Mouse (Mus musculus): ENCODE results near the gene Gm37240. TPM values are rescaled to one million over a fixed set of nuclear protein-coding genes. Genes with fewer than 3 reads are reported as not detected.

Gm37240 gene
- polyA plus RNA-seq, 1 experiment from 2014 or later = 0.52 TPM

DNA sequence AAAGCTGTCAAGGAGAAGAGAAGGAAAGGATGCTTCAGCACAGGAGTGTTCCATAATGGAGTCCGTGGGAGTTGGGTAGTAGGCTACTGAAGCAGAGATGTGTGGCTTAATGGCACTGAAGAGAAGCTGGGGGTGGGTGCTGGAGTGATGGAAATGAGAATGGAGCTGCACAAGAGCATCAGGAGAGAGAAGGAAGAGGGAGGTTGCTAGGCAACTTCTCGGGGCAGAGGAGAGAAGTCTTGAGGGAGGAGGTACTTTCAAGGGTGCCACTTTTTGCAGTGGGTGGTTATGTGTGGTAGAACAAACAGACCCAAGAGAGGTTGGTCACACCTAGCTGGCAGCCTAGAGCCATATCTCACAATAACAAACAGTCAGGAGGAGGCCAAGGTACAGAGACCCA is 496.2 kb downstream of the Gm37240 start:
- H3K4me1 ChIP-seq = no peaks in the 10 kb centered on the region
- peaks cover 13% of the 10 kb centered on the region for H3K9me3 ChIP-seq (replicated peaks)
- WGBS (ENCODE audit: insufficient replicate concordance) = 56% methylated on average over 2 of the region's 2 CpGs
- H3K27me3 ChIP-seq (replicated peaks) = no peaks in the 10 kb centered on the region
- H3K27ac ChIP-seq = no peak overlapping the region
- no peak overlapping the region for H3K9ac ChIP-seq
- H3K36me3 ChIP-seq = no peaks in the 10 kb centered on the region
- ATAC-seq = no peak
- H3K4me3 ChIP-seq = no peak overlapping the region
- no peak overlapping the region for H3K4me2 ChIP-seq

GRCm38 (mm10) chr3:85385371-85385770 is 501.9 kb downstream of the Gm37240 start:
- no peaks in the 10 kb centered on the region for H3K36me3 ChIP-seq
- no peak overlapping the region for H3K4me2 ChIP-seq
- no peak for ATAC-seq
- H3K4me3 ChIP-seq = no peak overlapping the region
- no peaks in the 10 kb centered on the region for H3K4me1 ChIP-seq
- no peak overlapping the region for H3K27ac ChIP-seq
- no peak overlapping the region for H3K9ac ChIP-seq
- H3K9me3 ChIP-seq (replicated peaks) = no peaks in the 10 kb centered on the region
- no peaks in the 10 kb centered on the region for H3K27me3 ChIP-seq (replicated peaks)

GRCm38 (mm10) chr3:85383330-85383729 is 504.0 kb downstream of the Gm37240 start:
- Histone ChIP-seq H3K4me1 (no peaks in the 10 kb centered on the region), H3K27ac (no peak overlapping the region), H3K9me3 (replicated peaks) (no peaks in the 10 kb centered on the region), H3K27me3 (replicated peaks) (no peaks in the 10 kb centered on the region), H3K4me2 (no peak overlapping the region), H3K9ac (no peak overlapping the region), H3K36me3 (no peaks in the 10 kb centered on the region), H3K4me3 (no peak overlapping the region)
- no peak for ATAC-seq
- 70% methylated on average over 3 of the region's 3 CpGs for WGBS (ENCODE audit: insufficient replicate concordance)

- H3K4me3 ChIP-seq = no peak overlapping the region
- no peak overlapping the region for H3K9ac ChIP-seq
- H3K36me3 ChIP-seq = no peaks in the 10 kb centered on the region
- 60% methylated on average over 16 of the region's 16 CpGs for WGBS (ENCODE audit: insufficient replicate concordance)
- no peak for ATAC-seq
- H3K27ac ChIP-seq = no peak overlapping the region
- H3K4me1 ChIP-seq = no peaks in the 10 kb centered on the region
- H3K4me2 ChIP-seq = no peak overlapping the region
- no peaks in the 10 kb centered on the region for H3K27me3 ChIP-seq (replicated peaks)
- H3K9me3 ChIP-seq (replicated peaks) = no peaks in the 10 kb centered on the region
Observed at GRCm38 (mm10) chr3:85378703-85379395, 508.5 kb downstream of the Gm37240 start.

- Histone ChIP-seq H3K4me1 (no peaks in the 10 kb centered on the region), H3K36me3 (no peaks in the 10 kb centered on the region), H3K27me3 (replicated peaks) (no peaks in the 10 kb centered on the region), H3K9me3 (replicated peaks) (no peaks in the 10 kb centered on the region), H3K9ac (no peak overlapping the region), H3K4me2 (no peak overlapping the region), H3K4me3 (no peak overlapping the region), H3K27ac (no peak overlapping the region)
- no peak for ATAC-seq
- 49% methylated on average over 13 of the region's 13 CpGs for WGBS (ENCODE audit: insufficient replicate concordance)
Observed at GRCm38 (mm10) chr3:85377946-85378702, 509.2 kb downstream of the Gm37240 start.

GRCm38 (mm10) chr3:85377505-85377904 is 509.8 kb downstream of the Gm37240 start:
- Histone ChIP-seq H3K4me3 (no peak overlapping the region), H3K27ac (no peak overlapping the region), H3K9me3 (replicated peaks) (no peaks in the 10 kb centered on the region), H3K36me3 (no peaks in the 10 kb centered on the region), H3K9ac (no peak overlapping the region), H3K27me3 (replicated peaks) (no peaks in the 10 kb centered on the region), H3K4me2 (no peak overlapping the region), H3K4me1 (no peaks in the 10 kb centered on the region)
- WGBS (ENCODE audit: insufficient replicate concordance) = 78% methylated on average over 3 of the region's 3 CpGs
- ATAC-seq = no peak

DNA sequence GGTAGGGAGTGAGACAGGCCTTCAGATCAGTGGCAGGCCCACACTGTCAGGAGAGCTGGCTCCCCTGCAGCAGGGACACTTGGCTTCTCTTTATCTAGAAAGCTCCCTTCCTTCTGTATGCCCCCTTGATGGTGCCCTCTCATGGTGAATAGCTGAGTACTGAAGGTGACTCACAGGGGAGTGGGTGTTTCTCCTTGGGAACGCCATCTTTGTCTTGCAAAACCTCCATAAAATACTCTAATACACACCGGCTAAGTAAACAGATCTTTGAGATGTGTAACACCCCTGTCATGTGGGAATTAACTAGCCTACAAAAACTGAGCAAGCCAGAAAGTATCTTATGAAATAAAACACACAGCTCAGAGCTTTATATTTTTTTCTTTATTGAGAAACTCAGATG is 510.8 kb downstream of the Gm37240 start:
- Histone ChIP-seq H3K4me2 (no peak overlapping the region), H3K9me3 (replicated peaks) (no peaks in the 10 kb centered on the region), H3K36me3 (no peaks in the 10 kb centered on the region), H3K27me3 (replicated peaks) (no peaks in the 10 kb centered on the region), H3K27ac (no peak overlapping the region), H3K4me1 (no peaks in the 10 kb centered on the region), H3K9ac (no peak overlapping the region), H3K4me3 (no peak overlapping the region)
- ATAC-seq = no peak
- 73% methylated on average over 2 of the region's 2 CpGs for WGBS (ENCODE audit: insufficient replicate concordance)

DNA sequence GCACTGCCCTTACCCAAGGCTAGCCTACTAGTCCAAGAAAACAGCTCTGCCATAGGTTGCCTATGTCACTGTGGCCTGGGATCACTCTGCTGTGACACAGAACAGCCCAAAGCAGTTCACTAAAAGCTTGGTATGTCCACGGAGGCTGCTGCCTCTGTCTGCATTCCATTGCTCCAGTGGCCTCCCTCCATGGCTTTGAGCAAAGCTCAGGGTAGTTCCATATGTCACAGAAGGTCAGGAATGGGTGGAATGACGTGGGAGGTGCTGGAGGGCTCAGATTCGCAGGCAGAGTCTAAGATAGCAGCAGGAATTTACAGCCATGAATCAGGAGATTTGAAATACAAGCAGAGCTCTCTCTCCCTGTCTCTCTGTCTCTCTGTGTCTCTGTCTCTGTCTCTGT is 514.3 kb downstream of the Gm37240 start:
- WGBS (ENCODE audit: insufficient replicate concordance) = 24% methylated on average over 3 of the region's 3 CpGs
- Histone ChIP-seq H3K4me1 (0 out of 2 replicates have a peak, but pooled peaks cover 2% of the 10 kb centered on the region), H3K27ac (no peak overlapping the region), H3K4me2 (no peak overlapping the region), H3K36me3 (no peaks in the 10 kb centered on the region), H3K4me3 (no peak overlapping the region), H3K27me3 (replicated peaks) (no peaks in the 10 kb centered on the region), H3K9ac (no peak overlapping the region), H3K9me3 (replicated peaks) (no peaks in the 10 kb centered on the region)
- no peak for ATAC-seq

GRCm38 (mm10) chr3:85369847-85370246 is 517.5 kb downstream of the Gm37240 start:
- H3K27ac ChIP-seq = no peak overlapping the region
- no peak overlapping the region for H3K4me3 ChIP-seq
- H3K27me3 ChIP-seq (replicated peaks) = no peaks in the 10 kb centered on the region
- H3K9me3 ChIP-seq (replicated peaks) = no peaks in the 10 kb centered on the region
- H3K9ac ChIP-seq = no peak overlapping the region
- 0 out of 2 replicates have a peak, but pooled peaks cover 2% of the 10 kb centered on the region for H3K4me1 ChIP-seq
- H3K4me2 ChIP-seq = no peak overlapping the region
- ATAC-seq = no peak
- H3K36me3 ChIP-seq = no peaks in the 10 kb centered on the region
- WGBS (ENCODE audit: insufficient replicate concordance) = 83% methylated on average over 9 of the region's 10 CpGs

- 59% methylated on average over 5 of the region's 5 CpGs for WGBS (ENCODE audit: insufficient replicate concordance)
- Histone ChIP-seq H3K27me3 (replicated peaks) (no peaks in the 10 kb centered on the region), H3K27ac (no peak overlapping the region), H3K9me3 (replicated peaks) (no peaks in the 10 kb centered on the region; the same call in 1 of the 2 replicates), H3K4me1 (0 out of 2 replicates have a peak, but pooled peaks cover 2% of the 10 kb centered on the region), H3K36me3 (no peaks in the 10 kb centered on the region), H3K9ac (no peak overlapping the region), H3K4me3 (no peak overlapping the region), H3K4me2 (no peak overlapping the region)
- ATAC-seq = no peak
Observed at GRCm38 (mm10) chr3:85369157-85369556, 518.2 kb downstream of the Gm37240 start.

- 0 out of 2 replicates have a peak, but pooled peaks cover 2% of the 10 kb centered on the region for H3K4me1 ChIP-seq
Observed at GRCm38 (mm10) chr3:85368354-85369120, 518.8 kb downstream of the Gm37240 start.

More at GRCm38 (mm10) chr3:85368354-85369120, 518.8 kb downstream of the Gm37240 start:
- no peak for ATAC-seq
- no peak overlapping the region for H3K4me2 ChIP-seq
- no peak overlapping the region for H3K27ac ChIP-seq
- 67% methylated on average over 16 of the region's 16 CpGs for WGBS (ENCODE audit: insufficient replicate concordance)
- no peaks in the 10 kb centered on the region for H3K27me3 ChIP-seq (replicated peaks)
- H3K9me3 ChIP-seq (replicated peaks) = no peaks in the 10 kb centered on the region; the same call in 1 of the 2 replicates
- H3K9ac ChIP-seq = no peak overlapping the region
- H3K36me3 ChIP-seq = no peaks in the 10 kb centered on the region
- H3K4me3 ChIP-seq = no peak overlapping the region
